Mouse (Mus musculus): ENCODE data around the gene Skap1. TPM values are rescaled to one million over a fixed set of nuclear protein-coding genes. Genes with fewer than 3 reads are reported as not detected.

The Skap1 gene
- total RNA-seq, 2 experiments from 2014 or later: 3.2 to 9.6 TPM

DNA sequence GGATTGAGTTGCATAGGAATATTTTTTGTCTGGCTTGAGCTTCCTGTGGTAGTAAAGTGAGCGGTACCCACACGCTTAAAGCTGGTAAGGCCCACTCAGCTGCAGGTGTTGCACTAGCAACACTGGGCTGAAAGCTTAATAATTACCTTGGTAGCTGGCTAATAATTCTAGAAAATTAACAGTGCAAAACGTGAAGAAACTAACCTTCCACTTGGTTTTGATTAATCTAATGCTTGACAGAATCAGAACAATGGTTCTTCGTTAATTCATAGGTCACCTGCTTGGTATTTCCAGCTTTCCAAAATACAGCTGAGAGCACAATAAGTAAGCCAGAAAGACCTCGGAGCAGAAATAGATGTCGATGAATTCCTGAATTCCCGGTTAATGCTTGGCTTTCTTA, 78.2 kb downstream of the Skap1 start:
- ATAC-seq (replicated peaks; ENCODE audit: low FRiP score, poor library complexity, severe bottlenecking): no peak

DNA sequence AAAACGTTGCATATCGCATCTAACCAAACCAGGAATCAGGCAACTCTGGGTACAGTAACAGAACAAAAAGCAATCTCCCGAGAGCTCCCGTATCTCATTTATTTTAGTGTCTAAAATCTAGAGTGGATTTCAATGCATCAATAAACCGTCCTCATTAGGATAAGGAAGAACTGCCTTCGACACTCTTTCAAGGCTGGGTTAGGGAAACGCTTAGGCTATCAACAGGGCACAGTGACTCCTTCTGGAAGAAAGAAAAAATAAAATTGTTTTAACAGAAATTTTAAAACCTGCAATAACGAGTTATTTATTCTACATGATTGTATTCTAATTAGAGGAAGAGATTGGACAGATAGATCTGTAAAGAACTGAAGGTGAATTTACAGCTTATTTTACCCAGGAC, 82.0 kb downstream of the Skap1 start:
- no peak for ATAC-seq (replicated peaks; ENCODE audit: low FRiP score, poor library complexity, severe bottlenecking)

DNA sequence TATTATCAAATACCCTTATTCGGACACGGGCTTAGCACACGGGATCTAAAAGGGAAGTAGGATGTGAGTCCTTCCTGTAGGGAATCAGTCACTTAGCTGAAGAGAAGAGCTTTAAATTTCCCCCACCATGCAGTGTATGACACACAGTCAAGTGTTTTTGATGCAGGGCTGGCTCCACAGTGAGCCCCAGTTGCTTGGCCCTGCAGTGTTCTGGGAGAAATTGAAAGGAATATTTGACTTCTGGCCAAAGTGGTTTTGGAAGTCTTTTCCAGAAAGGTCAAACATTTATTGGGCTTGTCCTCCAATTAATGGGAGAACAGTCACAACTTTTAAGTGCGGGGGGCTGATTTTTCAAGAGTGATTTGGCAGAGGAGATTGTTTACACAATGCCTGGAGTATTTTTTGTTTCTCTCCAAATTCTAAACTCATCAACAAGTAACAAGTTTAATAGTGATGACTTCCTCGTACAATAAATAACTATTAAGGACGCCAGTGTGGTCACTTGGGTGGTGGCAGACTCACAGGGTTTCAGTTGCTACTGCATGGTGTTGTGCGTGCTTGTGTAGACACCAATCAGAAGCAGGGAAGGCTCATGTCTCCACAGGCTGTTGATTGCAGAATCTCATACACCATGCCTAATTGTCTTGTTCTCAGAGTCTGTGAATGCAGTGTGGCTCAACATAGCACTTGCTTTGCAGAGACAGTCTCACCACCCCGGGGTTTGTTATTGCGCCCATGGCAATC, 86.7 kb downstream of the Skap1 start:
- no peak for ATAC-seq (replicated peaks; ENCODE audit: low FRiP score, poor library complexity, severe bottlenecking)

DNA sequence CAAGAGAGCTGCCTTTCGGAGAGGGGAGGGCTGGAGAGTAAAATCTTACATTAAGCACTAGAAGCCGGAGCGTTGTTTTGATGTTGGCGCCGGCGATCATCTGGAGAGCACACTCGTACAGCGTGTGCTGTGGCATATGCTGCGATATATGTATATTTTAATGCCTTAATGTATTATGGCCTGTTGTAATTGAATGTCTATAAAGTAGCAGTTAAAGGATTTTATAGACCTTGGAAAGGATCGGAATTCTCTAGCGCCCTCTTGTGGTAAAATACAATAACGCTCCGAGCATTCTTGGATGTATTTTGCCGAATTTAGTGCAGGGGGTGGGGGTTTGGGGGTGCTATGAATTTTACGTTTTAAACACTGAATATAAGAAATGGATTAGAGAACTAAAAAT, 88.7 kb downstream of the Skap1 start:
- no peak for ATAC-seq (replicated peaks; ENCODE audit: low FRiP score, poor library complexity, severe bottlenecking)

DNA sequence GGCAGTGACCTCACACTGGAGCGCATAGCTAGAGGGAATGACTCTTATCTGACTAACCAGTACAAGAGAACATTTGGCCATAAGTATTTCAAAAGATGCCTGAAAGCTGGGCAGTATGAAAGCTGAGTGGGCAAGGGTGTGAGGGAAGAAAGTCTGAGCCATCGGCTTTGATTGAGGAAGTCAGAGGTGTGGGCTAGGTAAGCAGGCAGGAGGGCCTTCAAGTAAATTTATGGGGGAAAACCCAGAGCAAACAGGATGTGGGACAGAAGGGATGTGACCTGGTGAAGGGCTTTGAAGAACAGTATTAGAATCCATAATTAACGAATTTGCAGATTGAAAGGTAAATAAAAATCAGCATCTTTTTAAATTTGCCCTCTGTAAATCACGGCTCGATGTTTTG, 95.8 kb downstream of the Skap1 start:
- no peak for ATAC-seq (replicated peaks; ENCODE audit: low FRiP score, poor library complexity, severe bottlenecking)

DNA sequence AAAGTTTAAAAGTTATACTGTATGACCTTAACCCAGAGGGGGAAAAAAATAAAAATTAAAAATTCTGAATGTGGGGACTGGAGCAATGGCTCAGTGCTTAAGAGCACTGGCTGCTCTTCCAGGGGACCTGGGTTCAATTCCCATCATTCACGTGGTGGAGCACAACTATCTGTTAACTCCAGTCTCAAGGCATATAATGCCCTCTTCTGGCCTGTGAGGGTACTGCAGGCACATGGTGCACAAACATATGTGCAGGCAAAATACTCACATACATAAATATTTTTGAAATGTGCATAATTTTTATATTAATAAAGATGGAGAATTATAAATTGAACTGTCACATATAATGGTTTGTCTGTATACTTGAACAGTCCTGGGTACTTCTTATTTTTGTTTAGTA, 99.7 kb downstream of the Skap1 start:
- ATAC-seq (replicated peaks; ENCODE audit: low FRiP score, poor library complexity, severe bottlenecking): no peak

DNA sequence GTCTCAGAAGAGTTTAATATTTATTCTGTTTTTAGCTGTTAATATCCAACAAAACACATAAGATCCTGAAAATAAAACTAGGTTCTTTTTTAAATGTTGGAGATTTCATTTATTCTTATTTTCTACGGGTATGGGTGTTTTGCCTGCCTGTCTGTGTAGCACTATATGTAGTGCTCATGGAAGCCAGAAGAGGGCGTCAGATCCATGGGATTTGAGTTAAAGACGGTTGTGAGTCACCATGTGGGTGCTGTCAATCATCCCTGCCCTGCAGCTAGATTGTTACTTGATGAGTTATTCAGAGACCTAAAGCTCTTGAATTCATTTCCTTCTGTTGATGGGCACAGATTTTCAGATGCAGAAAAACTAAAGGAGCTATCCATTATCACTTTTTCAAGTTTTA, 108.1 kb downstream of the Skap1 start:
- no peak for ATAC-seq (replicated peaks; ENCODE audit: low FRiP score, poor library complexity, severe bottlenecking)

- no peak for ATAC-seq (replicated peaks; ENCODE audit: low FRiP score, poor library complexity, severe bottlenecking)
Measured at GRCm38 (mm10) chr11:96576491-96577427, 112.4 kb downstream of the Skap1 start.

- no peak for ATAC-seq (replicated peaks; ENCODE audit: low FRiP score, poor library complexity, severe bottlenecking)
Measured at GRCm38 (mm10) chr11:96578551-96579283, 114.3 kb downstream of the Skap1 start.

DNA sequence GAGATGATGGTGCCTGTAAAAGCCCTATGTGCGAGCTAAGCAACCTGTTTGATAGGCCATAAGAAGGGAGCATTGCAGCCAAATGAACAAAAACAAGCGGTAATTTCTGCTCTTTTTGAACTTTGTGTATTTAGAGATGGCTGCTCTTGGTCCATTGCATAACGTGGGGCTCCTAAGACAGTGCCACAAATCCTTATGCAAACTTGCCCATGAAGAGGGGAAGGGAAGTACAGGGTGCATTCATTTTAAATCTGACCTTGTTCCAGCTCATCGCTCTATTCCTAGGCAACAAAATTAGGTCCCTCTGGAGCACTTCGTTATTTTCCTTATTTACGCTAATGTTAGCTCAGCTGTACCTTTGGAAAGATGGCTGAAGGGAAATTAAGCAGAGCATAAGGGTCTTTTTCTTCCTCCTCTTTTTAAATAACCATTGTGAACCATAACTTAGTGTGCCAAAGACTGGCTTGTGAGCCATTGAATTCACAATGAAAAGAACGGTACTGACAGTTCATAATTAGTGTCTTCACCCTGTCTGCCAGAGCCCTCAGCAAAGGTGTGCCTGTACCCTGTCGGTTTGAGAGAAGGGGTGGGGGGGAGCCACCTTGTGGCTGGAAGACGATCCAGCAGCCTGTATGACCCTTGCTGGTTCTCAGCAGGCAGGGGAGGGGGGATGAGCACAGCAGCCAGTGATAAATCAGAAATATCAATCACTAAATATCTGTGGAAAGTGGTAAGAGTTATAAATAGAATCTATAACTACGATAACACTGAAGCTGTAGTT, 117.4 kb downstream of the Skap1 start:
- ATAC-seq (replicated peaks; ENCODE audit: low FRiP score, poor library complexity, severe bottlenecking): no peak

DNA sequence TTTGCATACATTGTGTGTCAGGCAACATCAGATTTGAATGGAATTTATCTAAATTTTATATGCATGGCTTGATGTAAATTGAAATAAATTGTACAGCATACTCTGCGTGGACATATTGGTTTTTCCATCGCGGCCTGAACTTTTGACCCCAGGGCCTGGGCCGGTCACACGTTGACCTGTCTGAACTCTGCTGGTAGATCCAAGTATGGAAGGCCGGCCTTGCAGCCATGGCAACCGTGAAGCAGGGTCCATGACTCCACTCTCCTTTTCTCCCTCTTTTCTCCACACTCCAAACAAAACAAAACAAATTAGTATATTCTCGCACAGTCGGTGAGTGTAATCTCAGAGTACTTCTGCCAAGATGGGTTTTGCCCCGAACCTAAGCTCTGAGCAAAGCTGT, 118.2 kb downstream of the Skap1 start:
- ATAC-seq (replicated peaks; ENCODE audit: low FRiP score, poor library complexity, severe bottlenecking): no peak

DNA sequence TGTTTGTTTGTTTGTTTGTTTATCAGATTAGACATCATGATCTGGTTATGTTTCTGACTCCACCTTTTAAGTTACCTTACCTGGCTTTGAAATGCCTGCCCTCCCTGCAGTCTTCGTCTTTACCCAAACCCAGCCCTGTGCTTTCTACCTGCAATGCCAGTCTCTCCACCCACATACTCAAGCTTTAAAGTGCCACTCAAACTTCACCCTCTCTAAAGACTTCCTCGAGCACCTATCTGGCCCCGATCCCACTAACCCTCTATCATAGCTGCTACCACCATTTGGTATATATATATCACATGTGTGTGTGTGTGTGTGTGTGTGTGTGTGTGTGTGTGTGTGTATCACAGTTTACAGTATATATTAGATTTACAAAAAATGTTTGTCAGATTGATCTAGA, 125.4 kb downstream of the Skap1 start:
- ATAC-seq (replicated peaks; ENCODE audit: low FRiP score, poor library complexity, severe bottlenecking): no peak

DNA sequence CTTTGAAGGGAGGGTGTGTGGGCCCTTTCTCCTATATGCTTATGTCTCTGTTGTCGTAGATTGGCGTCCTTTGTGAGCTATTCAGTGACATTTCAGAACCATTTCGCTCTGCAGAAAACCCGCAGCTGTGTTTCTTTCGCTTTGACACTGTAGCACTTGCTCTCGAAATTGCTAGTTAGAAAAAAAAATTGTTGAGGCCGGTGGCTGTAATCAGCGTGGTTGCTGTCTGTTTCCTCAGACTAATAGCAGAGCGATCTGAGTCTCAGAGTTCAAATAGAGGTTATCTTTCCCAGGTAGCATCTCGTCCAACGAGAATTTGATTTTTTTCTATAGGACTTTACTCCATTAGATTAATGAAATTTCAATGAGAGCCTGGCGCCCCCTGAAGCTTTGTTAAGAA, 131.5 kb downstream of the Skap1 start:
- ATAC-seq (replicated peaks; ENCODE audit: low FRiP score, poor library complexity, severe bottlenecking): no peak

DNA sequence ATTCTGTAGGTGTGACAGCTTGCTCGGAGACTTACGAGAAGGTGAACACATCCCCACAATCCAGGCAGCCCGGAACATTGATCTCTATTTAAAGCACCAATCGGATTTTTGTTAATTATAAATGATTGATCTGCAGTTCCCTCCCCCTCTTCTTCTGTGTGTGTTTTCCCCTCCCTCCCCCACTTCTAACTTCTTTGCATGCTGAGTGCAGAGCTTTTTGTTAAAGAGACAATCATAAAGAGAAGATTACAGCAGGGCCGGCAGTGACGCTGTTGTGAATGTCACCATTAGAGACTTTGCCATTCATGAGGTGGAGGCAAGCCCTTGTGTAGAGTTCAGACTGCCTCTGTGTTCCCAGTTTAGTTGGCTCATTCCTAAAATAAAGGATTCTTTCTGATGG, 131.9 kb downstream of the Skap1 start:
- no peak for ATAC-seq (replicated peaks; ENCODE audit: low FRiP score, poor library complexity, severe bottlenecking)

- no peak for ATAC-seq (replicated peaks; ENCODE audit: low FRiP score, poor library complexity, severe bottlenecking)
Measured at GRCm38 (mm10) chr11:96602806-96603205, 138.4 kb downstream of the Skap1 start.

GRCm38 (mm10) chr11:96604306-96604705, 139.9 kb downstream of the Skap1 start:
- ATAC-seq (replicated peaks; ENCODE audit: low FRiP score, poor library complexity, severe bottlenecking): no peak

DNA sequence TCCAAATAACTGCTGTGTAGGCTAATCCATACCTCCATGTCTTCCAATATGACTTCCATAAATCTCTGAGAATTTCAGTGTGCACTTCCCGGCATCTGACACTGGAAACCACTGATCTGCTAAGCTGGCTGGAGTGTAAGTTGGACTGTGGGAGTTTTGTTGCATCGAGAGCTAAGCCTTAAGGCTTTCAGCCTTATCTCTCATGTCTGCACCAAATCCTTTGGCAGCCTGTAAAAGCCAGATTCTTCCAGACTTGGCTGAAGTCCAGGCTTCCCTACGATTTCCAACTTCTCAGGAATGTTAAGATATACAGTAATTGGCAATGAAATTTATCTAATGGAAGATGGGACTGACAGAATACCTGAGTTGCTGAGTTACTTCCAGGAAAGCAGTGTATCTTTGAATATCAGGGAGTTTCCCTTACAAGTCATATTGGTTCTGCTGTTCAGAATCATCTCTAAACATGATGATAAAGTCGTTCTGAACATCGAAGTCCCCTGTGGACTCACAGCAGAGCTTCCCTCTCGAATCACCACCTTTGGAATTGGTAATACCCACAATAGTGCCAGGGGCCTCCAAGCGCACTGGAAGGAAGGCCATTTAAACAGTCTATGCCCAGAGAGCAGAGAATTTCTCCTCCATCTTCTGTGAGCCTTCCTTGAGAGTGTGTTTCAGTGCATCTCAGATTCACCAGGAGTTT, 140.5 kb downstream of the Skap1 start:
- ATAC-seq (replicated peaks; ENCODE audit: low FRiP score, poor library complexity, severe bottlenecking): no peak

DNA sequence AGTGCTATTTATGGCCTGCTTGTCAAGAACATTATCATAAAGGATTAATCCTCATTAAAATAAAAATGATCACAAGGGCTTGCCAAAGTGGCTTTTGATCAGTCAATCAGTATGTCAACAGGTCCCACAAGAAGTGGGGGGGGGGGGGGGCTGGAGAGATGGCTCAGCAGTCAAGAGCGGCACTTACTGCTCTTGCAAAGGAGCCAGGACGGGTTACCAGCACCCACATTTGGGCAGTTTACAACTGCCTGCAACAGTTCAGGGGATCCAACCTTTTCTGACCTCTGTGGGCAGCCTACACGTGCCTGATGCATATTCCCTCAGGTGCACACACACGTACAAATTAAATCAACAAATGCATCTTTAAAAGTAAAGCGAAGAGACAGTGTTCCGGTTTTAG, 141.1 kb downstream of the Skap1 start:
- ATAC-seq (replicated peaks; ENCODE audit: low FRiP score, poor library complexity, severe bottlenecking): no peak

DNA sequence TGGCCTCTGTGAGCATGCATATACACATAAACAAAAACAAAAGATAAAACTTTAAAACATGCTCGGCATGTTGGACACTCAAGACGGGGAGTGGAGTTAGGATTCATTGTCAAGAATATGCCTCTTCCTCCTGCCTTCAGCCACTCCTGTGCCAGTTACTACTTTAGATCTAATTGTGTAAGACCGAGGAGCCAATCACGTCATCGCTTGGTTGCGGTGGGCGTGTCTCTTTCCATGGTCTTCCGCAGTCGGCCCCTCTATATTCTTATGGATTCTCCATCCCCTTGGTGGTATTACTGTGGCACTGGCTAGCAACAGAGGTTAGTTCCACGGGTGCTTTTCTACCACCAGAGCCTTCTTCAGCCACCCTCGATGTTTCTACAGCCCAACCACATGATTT, 148.2 kb downstream of the Skap1 start:
- ATAC-seq (replicated peaks; ENCODE audit: low FRiP score, poor library complexity, severe bottlenecking): no peak

Measured in erythroid progenitor cell, adult 5-6 weeks (primary cell).